Mouse (Mus musculus) splenic B cell, adult 2 months (primary cell): ENCODE measurements around the gene Ick.
A peak's percentile ranks its signal among the peaks of the same experiment; 100 is the strongest.
"Not testable (repeated sequence)": the region's sequence is repeated elsewhere in the genome, so short reads cannot be mapped to it uniquely, and the experiment has no call there.

Source experiments
- DNase-seq: peaks from one replicate; pipeline ENCODE4 v3.0.0-alpha.2; 2011; ENCODE audit warnings: low read depth, low spot score
- H3K27me3 ChIP-seq: 2 replicates; pipeline ENCODE4 v1.6.1; 2012; ENCODE audit warnings: mild to moderate bottlenecking, low read length, moderate library complexity, mixed read lengths; ENCODE audit not compliant: control insufficient read depth, poor library complexity, insufficient read depth, severe bottlenecking
- H3K36me3 ChIP-seq: 2 replicates; pipeline ENCODE4 v1.6.1; 2012; ENCODE audit warnings: mild to moderate bottlenecking, low read length, moderate library complexity, mixed read lengths; ENCODE audit not compliant: control insufficient read depth, poor library complexity, insufficient read depth, severe bottlenecking

The Ick gene

DNA sequence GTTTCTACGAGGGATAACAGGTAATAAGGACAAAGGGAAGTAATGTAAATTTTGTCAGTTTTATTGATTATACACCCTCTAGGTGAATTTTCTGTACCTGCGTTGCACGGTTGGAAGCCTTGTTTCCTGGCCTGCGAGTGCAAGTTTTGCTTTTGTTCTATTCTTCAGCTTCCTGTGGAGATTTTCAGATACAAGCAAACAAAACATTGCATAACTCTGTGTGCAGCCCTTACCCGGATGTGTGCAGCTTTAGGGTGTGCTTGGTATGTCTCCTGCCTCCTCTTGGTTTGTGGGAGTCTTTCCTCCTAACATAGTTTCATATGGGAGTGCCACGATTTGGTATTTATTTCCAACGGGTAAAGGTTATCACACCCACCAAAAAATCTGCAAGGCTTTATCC lies 67.8 kb downstream of the Ick start:
- no peak for DNase-seq

DNA sequence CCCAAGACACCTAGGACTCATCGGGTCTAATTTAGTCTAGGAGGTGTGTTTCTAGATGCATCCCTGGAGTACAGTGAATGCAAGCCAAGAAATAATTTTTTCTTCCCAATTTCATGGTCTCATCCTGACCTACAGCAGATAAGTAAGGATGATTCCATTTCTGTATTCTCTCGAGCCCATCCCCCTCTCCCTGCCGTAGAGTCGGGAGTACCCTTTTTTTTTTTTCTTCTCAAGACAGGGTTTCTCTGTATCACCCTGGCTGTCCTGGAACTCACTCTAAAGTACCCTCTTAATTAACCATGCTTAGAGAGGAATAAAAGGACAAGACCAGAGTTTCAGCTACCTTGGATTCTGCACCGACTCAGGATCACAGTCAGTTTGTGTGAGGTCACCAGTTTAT lies 69.2 kb downstream of the Ick start:
- DNase-seq, result no peak
- Histone ChIP-seq H3K36me3 (no peaks in the 10 kb centered on the region), H3K27me3 (no peaks in the 10 kb centered on the region)

More for the DNA sequence above, 67.8 kb downstream of the Ick start:
- no peaks in the 10 kb centered on the region for H3K27me3 ChIP-seq
- H3K36me3 ChIP-seq, result no peaks in the 10 kb centered on the region

DNA sequence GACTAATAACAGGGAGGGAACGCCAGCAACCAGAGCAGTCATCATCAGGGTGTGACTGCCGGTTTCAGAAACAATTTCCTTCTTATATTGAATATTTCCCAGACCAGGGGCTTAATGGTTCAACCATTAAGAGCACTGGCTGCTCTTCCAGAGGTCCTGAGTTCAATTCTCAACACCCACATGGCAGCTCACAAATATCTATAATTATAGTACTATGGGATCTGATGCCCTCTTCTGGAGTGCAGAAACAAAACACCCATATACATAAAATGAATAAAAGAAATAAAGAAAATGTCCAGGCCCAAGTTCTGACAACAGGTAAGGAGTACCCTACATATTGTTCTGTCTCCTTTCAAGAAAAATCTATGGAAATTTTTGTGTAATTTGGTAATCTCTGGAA lies 70.1 kb downstream of the Ick start:
- DNase-seq, result no peak
- H3K36me3 ChIP-seq, result no peaks in the 10 kb centered on the region
- H3K27me3 ChIP-seq, result no peaks in the 10 kb centered on the region

GRCm38 (mm10) chr9:78182474-78182873 lies 73.5 kb downstream of the Ick start, which contains the start of gene Gsta4:
Gene Gsta4 (plus strand): TSS chr9:78182774.
- H3K36me3 ChIP-seq, H3K27me3 ChIP-seq, DNase-seq: not testable (repeated sequence)

DNA sequence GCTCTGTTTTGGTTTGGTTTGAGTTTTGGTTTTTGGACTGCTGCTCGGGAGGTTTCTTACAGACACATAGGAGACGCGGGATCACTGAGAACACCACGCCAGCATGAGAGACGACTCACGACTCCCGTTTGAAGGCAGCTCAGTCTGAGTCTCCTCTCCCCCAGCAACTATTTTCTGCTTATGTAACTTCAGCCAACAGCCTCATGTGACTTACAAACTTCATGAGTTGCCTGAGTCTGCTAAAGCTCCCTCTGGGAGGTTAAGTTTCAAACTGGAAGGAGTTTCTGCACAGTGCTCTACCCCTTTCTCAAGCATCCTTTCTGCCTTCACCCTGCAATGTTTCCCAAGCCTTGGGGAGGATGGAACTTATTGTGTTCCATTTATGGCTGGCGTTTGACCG lies 76.7 kb downstream of the Ick start:
- Histone ChIP-seq H3K27me3 (no peaks in the 10 kb centered on the region; the same call in 1 of the 2 replicates), H3K36me3 (no peaks in the 10 kb centered on the region)
- DNase-seq, result no peak

DNA sequence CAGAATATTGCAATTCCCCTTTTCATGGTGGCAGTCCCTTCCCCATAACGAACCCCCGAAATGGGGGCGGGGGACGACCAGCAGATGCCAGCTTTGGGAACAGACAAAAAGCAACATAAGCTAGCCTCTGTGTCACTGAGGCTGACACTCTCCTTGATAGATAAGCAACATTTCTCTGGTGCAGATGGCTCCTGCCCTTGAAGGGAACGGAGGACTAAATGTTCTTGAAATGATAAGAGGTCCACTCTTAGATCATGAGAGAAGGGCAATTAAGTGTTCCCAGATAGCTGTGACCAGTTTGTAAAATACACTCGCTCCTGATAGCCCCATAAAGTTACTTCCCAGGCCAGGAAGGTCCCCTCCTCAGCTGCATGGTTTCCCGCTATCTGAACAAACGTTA lies 79.9 kb downstream of the Ick start:
- Histone ChIP-seq H3K27me3 (no peaks in the 10 kb centered on the region; the same call in 1 of the 2 replicates), H3K36me3 (no peaks in the 10 kb centered on the region)
- no peak for DNase-seq

- Histone ChIP-seq H3K36me3 (no peaks in the 10 kb centered on the region), H3K27me3 (no peaks in the 10 kb centered on the region; the same call in 1 of the 2 replicates)
- DNase-seq, result no peak
Measured at GRCm38 (mm10) chr9:78190651-78191634, 82.0 kb downstream of the Ick start.

GRCm38 (mm10) chr9:78191736-78192135 lies 82.7 kb downstream of the Ick start:
- no peaks in the 10 kb centered on the region for H3K36me3 ChIP-seq
- peak; percentile 66 for DNase-seq
- H3K27me3 ChIP-seq, result no peaks in the 10 kb centered on the region; the same call in 1 of the 2 replicates

DNA sequence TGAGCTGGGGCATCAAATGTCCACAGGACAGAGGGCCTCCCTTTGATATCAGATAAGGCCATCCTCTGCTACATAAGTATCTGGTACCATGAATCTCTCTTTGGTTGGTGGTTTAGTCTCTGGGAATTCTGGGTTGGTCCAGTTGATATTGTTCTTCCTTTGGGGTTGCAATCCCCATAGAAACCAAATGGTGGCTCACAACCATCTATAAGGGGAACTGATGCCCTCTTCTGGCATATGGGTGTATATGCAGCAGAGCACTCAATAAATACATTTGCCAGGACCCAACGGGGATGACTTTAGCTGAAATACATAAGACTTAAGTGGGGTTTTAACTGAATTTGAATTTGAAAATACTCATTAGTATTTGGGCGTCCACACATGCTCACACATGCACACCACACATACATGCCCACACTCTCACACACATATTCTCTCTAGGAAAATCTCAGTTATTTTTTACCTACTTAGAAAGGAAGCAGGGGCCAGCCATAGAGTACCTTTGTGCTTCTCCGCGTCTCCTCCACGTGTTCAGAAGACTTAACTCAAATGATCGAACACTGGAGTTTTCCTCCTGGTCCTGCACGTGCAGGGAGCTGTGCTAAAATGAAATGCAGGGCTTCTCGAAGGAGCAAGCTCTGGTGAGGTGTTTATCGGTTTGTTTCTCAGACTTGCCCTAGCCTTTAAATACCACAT lies 85.1 kb downstream of the Ick start:
- peak; percentile 83 for DNase-seq
- Histone ChIP-seq H3K36me3 (no peaks in the 10 kb centered on the region), H3K27me3 (no peaks in the 10 kb centered on the region)

DNA sequence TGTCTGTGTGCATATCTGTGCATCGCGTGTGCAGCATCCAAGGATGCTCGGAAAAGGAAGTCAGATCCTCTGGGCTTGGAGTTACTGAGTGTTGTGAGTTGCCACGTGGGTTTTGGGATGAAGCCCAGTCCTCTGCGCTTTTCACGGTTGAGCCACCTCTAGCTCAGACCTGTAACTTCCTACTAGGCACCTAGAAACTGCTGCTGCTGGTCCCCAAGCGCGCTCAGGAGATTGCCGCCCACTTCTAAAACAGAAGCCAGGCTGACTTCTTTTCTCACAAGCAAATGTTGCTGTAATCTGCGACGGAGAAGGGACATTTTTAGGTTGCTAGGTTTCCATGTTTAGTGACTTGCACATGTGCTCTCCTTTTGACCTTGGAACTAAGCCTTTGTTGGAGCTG lies 86.0 kb downstream of the Ick start:
- DNase-seq, result no peak
- Histone ChIP-seq H3K27me3 (no peaks in the 10 kb centered on the region), H3K36me3 (no peaks in the 10 kb centered on the region)

- no peaks in the 10 kb centered on the region for H3K27me3 ChIP-seq
- no peaks in the 10 kb centered on the region for H3K36me3 ChIP-seq
- DNase-seq, result no peak
Measured at GRCm38 (mm10) chr9:78197801-78198200, 88.8 kb downstream of the Ick start.

GRCm38 (mm10) chr9:78204194-78204593 lies 95.2 kb downstream of the Ick start:
- Histone ChIP-seq H3K27me3 (no peaks in the 10 kb centered on the region), H3K36me3 (no peaks in the 10 kb centered on the region)
- DNase-seq, result no peak

DNA sequence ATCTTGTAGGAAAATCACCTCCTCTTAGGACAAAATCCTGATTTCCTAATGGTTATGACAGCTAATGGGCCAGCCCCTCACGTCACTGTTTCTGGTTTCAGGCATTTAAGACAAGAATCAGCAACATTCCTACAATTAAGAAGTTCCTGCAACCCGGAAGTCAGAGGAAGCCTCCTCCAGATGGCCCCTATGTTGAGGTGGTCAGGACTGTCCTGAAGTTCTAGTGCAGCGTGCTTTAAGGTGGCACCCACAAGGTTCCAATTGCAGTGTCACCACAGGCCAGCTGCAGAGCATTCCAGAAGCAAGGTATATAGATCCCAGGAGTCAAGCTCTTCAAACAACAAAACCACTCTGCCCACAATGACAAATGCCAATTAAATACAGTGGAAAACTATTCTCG lies 100.0 kb downstream of the Ick start:
- Histone ChIP-seq H3K27me3 (no peaks in the 10 kb centered on the region), H3K36me3 (no peaks in the 10 kb centered on the region)

GRCm38 (mm10) chr9:78210079-78210478 lies 101.1 kb downstream of the Ick start:
- H3K36me3 ChIP-seq, result no peaks in the 10 kb centered on the region
- DNase-seq, result no peak
- no peaks in the 10 kb centered on the region for H3K27me3 ChIP-seq

More for the DNA sequence above, 100.0 kb downstream of the Ick start:
- no peak for DNase-seq

DNA sequence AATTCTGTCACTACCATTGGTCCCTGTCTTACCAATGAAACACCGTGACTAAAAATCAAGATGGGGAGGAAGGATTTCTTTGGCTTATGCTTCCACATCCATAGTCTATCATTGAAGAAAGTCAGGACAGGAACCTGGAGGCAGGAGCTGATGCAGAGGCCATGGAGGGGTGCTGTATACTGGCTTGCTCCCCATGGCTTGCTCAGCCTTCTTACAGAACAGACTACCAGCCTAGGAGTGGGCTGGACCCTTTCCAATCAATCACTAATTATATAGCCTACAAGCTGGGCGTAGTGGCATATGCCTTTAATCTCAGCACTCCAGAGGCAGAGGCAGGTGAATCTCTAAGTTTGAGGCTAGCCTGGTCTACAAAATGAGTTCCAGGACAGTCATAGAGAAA lies 101.8 kb downstream of the Ick start:
- DNase-seq, result no peak
- Histone ChIP-seq H3K27me3 (no peaks in the 10 kb centered on the region), H3K36me3 (no peaks in the 10 kb centered on the region)
